Mouse (Mus musculus) lung, postnatal 0 days (tissue): Measurements from ENCODE around the gene 2410015M20Rik.

ENCODE experiments used
- CTCF ChIP-seq: IDR thresholded peaks from 2 replicates; pipeline ENCODE4 v1.5.1; 2016; ENCODE audit warnings: antibody characterized with exemption, mild to moderate bottlenecking
- EP300 ChIP-seq: IDR thresholded peaks from 2 replicates; pipeline ENCODE4 v1.6.1; 2016; ENCODE audit warnings: antibody characterized with exemption, mild to moderate bottlenecking, control low read depth

- TF ChIP-seq CTCF (no peak), EP300 (no peak)
Observed at GRCm38 (mm10) chr17:56572939-56573338, 36.6 kb downstream of the 2410015M20Rik start.
